Mouse (Mus musculus) heart, postnatal 36 days (tissue): ENCODE data around the gene Lyar. TPM values are rescaled to one million over a fixed set of nuclear protein-coding genes. Genes with fewer than 3 reads are reported as not detected.

Source experiments
- DNase-seq, 2 experiments: peaks; one replicate each; pipeline ENCODE4 v3.0.0; 2021 to 2022
- intact Hi-C: fragments of 180-260 bp; cut with DNase I; formaldehyde crosslinking; loops from one replicate; pipeline ENCODE4 v1.15.1; 2025
- total RNA-seq, 2 experiments: library from RNA; stranded (reverse); gene quantifications; 2 replicates each; pipeline ENCODE4 v1.2.3; 2021

Gene Lyar
- total RNA-seq, 2 experiments from 2014 or later: 18.7 to 19.0 TPM

GRCm38 (mm10) chr5:38241966-38242365 lies 21.7 kb downstream of the Lyar start:
- no peak for DNase-seq
- intact Hi-C loops: no loop called here

- DNase-seq: no peak
- intact Hi-C loops: loop anchor here (5.0 kb wide), 1 partner anchor 33 kb away; the partner anchor contains the start of genes Lyar and Zbtb49
Measured at GRCm38 (mm10) chr5:38255195-38255594, 34.9 kb downstream of the Lyar start.

GRCm38 (mm10) chr5:38255644-38256043 lies 35.4 kb downstream of the Lyar start:
- DNase-seq: no peak

GRCm38 (mm10) chr5:38256551-38256950 lies 36.3 kb downstream of the Lyar start:
- intact Hi-C loops: loop anchor here (5.0 kb wide), 1 partner anchor 34 kb away; the partner anchor contains the start of genes Lyar and Zbtb49
- no peak for DNase-seq

More at GRCm38 (mm10) chr5:38255644-38256043, 35.4 kb downstream of the Lyar start:
- intact Hi-C loops: loop anchor here (5.0 kb wide), 1 partner anchor 33 kb away; the partner anchor contains the start of genes Lyar and Zbtb49

- intact Hi-C loops: loop anchor here (5.0 kb wide), 1 partner anchor 36 kb away; the partner anchor contains the start of genes Lyar and Zbtb49
- DNase-seq: no peak
Measured at GRCm38 (mm10) chr5:38258034-38258772, 37.9 kb downstream of the Lyar start.

- intact Hi-C loops: loop anchor here (5.0 kb wide), 1 partner anchor 36 kb away; the partner anchor contains the start of genes Lyar and Zbtb49
- no peak for DNase-seq
Measured at GRCm38 (mm10) chr5:38258773-38259146, 38.5 kb downstream of the Lyar start.

- intact Hi-C loops: loop anchor here (5.0 kb wide), 1 partner anchor 37 kb away; the partner anchor contains the start of genes Lyar and Zbtb49
- DNase-seq: no peak
Measured at GRCm38 (mm10) chr5:38259455-38260106, 39.3 kb downstream of the Lyar start.

GRCm38 (mm10) chr5:38260107-38260682 lies 39.9 kb downstream of the Lyar start, which contains the start of gene Tmem128:
TSS of gene Tmem128 (plus strand) at chr5:38260185.
- peak; percentile 71 to 84 for DNase-seq
- intact Hi-C loops: no loop called here

- intact Hi-C loops: no loop called here
- no peak for DNase-seq
Measured at GRCm38 (mm10) chr5:38270942-38271341, 50.7 kb downstream of the Lyar start.

GRCm38 (mm10) chr5:38273831-38274230 lies 53.6 kb downstream of the Lyar start:
- intact Hi-C loops: no loop called here
- no peak for DNase-seq

- intact Hi-C loops: no loop called here
- DNase-seq: no peak
Measured at GRCm38 (mm10) chr5:38275771-38276170, 55.5 kb downstream of the Lyar start, which contains the start of gene Otop1. TSS of gene Otop1 (plus strand) at chr5:38275972.

GRCm38 (mm10) chr5:38276451-38276850 lies 56.2 kb downstream of the Lyar start:
- DNase-seq: no peak
- intact Hi-C loops: no loop called here

- DNase-seq: no peak
Measured at GRCm38 (mm10) chr5:38277098-38277866, 57.0 kb downstream of the Lyar start.

GRCm38 (mm10) chr5:38277936-38278600 lies 57.8 kb downstream of the Lyar start:
- intact Hi-C loops: no loop called here
- no peak for DNase-seq

More at GRCm38 (mm10) chr5:38277098-38277866, 57.0 kb downstream of the Lyar start:
- intact Hi-C loops: no loop called here

GRCm38 (mm10) chr5:38280075-38280474 lies 59.8 kb downstream of the Lyar start:
- DNase-seq: no peak
- intact Hi-C loops: no loop called here

Other genes starting within 250 kb of the Lyar start
- gene Stx18, start 181.7 kb upstream of the Lyar start, total RNA-seq: 10 to 100 TPM; 17.3 to 18.7 TPM
- gene Nsg1, start 60.6 kb upstream of the Lyar start, total RNA-seq: 1 to 10 TPM; 7.6 to 9.5 TPM
- 1 to 10 TPM; 3.9 to 4.4 TPM for gene Zbtb49, start within 50 bp of the Lyar start, total RNA-seq
- 10 to 100 TPM; 15.6 to 15.8 TPM for gene Tmem128, start 39.7 kb downstream of the Lyar start, total RNA-seq
- gene Otop1, start 55.5 kb downstream of the Lyar start, total RNA-seq: 1 to 10 TPM in 1 of 2 experiments, under 1 TPM in 1; 0.16 to 1.1 TPM
- not detected for gene Drd5, start 98.9 kb downstream of the Lyar start, total RNA-seq